Mouse (Mus musculus) skeletal muscle tissue, postnatal 0 days (tissue): Measurements from ENCODE around the gene Marc1. TPM values are rescaled to one million over a fixed set of nuclear protein-coding genes. Genes with fewer than 3 reads are reported as not detected.

Experiments used
- microRNA counts: library from miRNA; unstranded; fragments of <30 nt; microRNA quantifications from one replicate; lab custom pipeline; 2015
- microRNA-seq, 2 experiments: library from miRNA; unstranded; fragments of <30 nt; microRNA quantifications; one replicate each; pipeline ENCODE4; 2016
- polyA plus RNA-seq: library from polyadenylated mRNA; unstranded; fragments of >200 nt; fragmentation: Nextera tagmentation; extraction: Ambion mirVana; gene quantifications from 2 replicates; pipeline ENCODE4 v1.2.1, GENCODE M21; 2015

The Marc1 gene
- polyA plus RNA-seq = 1.1 TPM in 2 replicates

DNA sequence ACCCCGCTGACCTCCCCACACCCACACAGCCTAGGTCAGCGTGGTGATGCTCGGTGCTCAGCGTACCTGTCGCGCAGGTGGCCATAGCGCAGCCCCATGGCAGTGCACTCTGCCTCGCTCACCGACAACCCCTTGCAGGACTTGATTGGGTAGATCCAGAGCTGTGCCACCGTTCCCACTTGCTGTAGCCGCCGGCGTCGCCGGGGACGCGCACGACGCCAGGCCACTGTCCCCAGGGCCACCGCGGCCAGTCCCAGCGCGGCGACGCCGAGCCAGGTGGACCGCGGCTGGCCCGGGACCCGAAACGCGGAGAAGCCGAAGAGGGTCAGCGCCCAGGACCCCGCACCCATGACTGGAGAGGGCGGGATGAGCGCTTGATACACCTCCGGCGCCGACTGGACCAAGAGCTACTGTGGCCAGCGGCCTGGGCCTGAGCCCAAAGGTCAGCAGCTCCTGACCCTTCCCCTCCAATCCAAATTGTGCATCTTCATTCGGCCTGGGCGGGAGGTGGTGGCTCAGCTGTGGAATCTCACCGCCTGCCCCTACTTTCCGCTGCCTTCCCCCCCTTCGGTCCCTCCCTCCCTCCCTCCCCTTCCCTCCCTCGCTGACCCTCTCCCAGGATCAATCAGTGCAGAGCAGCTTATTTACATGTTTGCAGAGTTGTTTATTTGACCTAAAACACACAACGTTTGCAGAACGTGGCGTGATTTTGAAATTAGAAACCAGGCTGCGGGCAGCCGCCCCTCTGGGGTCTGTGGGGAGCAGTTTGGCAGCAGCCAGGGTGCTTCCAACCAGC lies at the start of gene Marc1:
Marc1 (minus strand) TSS at position 534 of the 796 bp plus-strand sequence.

DNA sequence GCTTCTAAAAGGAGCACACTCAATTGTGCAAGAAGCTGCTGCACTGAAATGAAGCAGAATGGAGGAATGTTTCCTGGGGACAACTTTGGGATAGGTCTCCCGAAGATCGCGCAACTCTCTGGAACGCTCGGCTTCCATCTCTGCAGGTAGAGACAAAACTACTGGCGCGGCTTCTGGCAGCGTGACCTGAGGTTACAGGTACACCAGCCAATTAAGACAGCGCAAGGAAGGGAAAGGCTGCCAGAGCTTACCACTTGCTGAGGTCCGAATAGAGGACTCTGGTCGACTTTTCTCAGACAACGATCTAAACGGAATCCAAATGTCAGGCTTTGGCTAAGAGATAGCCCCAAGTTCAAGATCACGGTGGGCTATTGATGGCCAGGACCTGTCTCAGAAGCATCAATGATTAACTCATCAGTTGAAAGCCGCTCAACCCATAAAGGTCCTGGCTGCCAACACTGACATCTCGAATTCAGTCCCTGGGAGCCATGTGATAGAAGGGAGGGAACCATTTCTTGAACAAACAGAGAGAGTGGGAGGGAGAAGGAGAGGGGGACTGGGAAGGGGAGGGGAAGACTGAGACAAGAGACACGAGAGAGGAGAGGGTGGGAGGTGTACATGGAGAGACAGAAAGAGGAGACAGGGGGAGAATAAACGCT lies 35.1 kb upstream of the Marc1 start, which contains the start of gene Marc2:
Marc2 (minus strand) TSS at position 360 of the 659 bp plus-strand sequence.

MicroRNAs encoded within 50 kb of the gene (microRNA counts, 519-probe panel; counts per million panel counts)
- 296 counts per million, percentile 58 among the panel's probes with 10 or more counts for microRNA mmu-miR-1981 (lab: Ali Mortazavi, UCI)

Small RNA genes within 50 kb of the gene (microRNA-seq; reads per million reads assigned to microRNA genes)
- gene Mir1981 = 66.6 to 67.9 reads per million in 2 experiments

Other genes starting within 250 kb of the Marc1 start
- gene Hlx, start 78.7 kb downstream of the Marc1 start, polyA plus RNA-seq = 12.3 and 16.1 TPM in 2 replicates
- gene Marc2, start 35.1 kb upstream of the Marc1 start, polyA plus RNA-seq = 153 and 201 TPM in 2 replicates
- gene C130074G19Rik, start 71.9 kb upstream of the Marc1 start, polyA plus RNA-seq = 2.2 and 2.8 TPM in 2 replicates
- 1.4 and 1.8 TPM in 2 replicates for gene Mark1, start 188.3 kb upstream of the Marc1 start, polyA plus RNA-seq